Mouse (Mus musculus) left cerebral cortex, adult 9 months (tissue): ENCODE measurements around the gene Topaz1.

ENCODE experiments used
- DNase-seq, 2 experiments: peaks; one replicate each; pipeline ENCODE4 v3.0.0; 2022; ENCODE audit warnings: low spot score in 2 of 2

The Topaz1 gene

GRCm38 (mm10) chr9:122747060-122747459 is at the start of gene Topaz1:
Gene Topaz1 (plus strand): TSS chr9:122747346.
- no peak for DNase-seq

GRCm38 (mm10) chr9:122701817-122702216 is 45.3 kb upstream of the Topaz1 start:
- no peak for DNase-seq

GRCm38 (mm10) chr9:122713836-122714235 is 33.3 kb upstream of the Topaz1 start:
- DNase-seq: no peak

DNA sequence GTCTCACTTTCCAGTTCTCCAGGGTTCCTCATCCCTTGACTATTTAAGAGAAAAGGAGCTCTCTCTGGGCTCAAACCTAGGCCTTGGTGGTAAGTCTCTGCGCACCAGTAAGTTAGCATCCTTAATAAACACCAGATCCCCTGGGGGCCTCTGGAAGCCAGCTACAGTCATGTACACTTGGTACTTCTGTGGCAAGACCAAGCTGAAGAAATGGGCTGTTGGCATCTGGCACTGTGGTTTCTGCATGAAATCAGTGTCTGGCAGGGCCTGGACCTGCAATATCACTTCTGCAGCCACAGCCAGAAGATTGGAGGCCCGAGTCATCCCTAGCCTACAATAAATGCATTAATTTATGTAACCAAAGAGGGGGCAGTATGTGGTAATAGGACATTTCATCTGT is 32.1 kb upstream of the Topaz1 start:
- no peak for DNase-seq

DNA sequence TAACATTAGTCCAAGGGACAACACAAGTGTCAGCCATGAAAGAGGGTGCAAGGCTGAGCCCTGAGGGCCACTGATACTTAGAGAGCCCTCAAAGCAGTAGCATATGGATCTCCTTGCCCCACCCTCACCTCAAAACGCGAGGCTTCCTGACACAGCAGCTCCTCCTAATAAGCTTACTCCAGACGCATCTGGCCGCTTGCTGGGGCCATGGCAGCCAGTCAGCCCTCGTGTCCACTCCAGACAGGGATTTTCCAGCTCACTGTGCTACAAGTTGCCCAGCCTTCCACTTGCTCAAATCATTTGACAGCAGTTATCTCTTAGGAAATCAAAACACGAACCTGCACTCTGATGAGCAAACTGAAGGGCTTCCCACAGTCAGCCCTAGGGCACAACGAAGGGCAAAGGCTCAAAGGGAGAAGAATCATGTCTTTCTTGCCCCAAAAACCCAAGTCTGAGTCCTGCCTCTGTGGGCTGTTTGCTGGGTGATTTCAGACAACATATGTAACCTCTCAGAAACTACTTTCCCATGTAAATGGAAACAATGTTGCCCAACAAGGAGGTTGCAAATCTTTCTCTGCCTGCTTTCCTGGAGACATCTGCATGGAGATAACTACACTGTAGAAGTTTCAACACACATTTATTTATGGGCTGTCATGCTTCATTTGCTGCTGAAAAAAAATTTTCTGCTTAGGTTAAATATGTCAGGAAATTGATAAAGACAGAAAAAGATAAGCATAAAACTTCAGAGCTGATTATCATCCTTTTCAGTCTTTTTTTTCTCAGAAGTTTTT is 30.8 kb upstream of the Topaz1 start:
- DNase-seq: no peak

GRCm38 (mm10) chr9:122722296-122722695 is 24.9 kb upstream of the Topaz1 start:
- DNase-seq: no peak

DNA sequence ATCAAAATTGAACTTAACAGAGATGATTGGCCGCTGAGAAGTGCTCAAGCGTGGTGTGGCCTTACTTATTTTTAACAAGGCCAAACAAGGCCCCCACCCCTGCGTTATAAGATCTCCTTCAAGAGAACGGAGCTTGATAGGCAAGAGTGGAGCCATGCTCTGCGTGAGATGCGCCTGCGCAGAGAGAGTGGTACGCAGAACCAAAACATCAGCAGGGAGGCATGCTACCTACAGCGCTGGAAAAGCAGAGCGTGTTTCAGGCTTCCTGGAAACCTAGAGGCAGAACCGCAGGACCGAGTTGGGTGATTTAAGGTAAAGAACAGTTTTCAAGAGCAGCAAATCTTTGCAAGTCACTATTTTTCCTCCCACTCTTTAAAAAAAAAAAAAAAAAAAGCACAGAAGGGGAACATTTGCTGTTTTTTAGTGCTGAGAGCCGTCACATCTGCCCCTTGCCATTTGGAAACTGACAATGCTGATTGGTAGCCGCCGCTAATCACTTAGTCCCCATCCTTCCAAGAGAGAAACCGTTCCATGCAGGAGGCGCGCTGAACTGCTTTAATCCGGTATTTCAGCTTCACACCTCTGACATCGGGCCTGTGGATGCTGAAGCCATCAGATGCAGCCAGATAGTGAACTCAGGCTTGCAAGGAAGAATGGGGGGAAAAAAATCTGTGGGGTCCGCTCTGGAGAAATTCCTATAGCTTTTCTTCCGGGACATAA is 21.9 kb upstream of the Topaz1 start:
- peak in 1 of 2 experiments; percentile 13 for DNase-seq

DNA sequence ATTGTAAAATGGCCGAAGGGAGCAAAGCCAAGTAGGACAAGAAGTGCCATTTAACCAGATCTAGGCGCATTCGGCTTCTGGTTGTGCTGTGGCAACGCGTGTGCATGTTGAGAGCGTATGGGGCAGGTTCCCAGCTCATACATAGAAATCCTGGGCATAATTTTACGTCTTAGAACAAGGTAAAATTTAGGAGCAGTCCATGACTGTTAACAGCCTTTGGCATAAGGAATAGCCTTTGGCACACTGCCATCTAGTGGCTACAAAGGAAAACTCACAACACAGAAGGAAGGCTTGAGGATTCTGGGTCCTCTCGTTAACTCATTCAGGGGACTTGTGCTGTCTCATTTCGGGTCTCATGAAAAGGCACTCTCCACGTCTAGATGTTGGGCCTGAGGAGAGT is 17.6 kb upstream of the Topaz1 start:
- peak; percentile 30 to 65 for DNase-seq

DNA sequence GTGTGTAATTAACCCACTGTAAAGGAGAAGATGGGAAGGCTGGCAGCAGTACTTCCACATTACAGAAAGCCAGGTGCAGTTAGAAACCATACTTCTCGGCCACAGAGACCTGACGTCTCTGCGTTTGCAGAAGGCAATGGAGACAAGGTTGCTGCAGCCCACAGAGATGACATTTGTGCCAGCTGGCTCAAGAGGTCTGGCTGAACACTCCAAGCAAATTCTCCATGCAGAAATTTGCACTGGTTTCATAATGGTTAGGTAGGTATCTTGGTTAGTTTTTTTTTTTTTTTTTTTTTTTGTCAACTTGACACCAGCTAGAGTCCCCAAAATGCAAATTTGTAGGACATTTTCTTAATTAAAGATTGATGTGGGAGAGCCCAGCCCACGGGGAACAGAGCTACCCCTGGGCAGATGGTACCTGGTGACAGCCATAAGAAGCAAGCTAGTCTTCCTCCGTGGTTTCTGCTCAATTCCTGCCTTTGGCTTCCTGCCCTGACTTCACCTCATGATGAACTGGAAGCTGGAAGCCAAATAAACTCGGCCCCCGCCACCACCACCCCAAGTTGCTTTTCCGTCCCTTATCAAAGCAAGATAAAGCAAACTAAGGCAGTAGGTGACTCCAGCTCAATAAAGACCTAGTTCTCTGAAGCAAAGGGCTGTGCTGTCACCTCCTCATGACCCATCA is 14.9 kb upstream of the Topaz1 start:
- DNase-seq: no peak

DNA sequence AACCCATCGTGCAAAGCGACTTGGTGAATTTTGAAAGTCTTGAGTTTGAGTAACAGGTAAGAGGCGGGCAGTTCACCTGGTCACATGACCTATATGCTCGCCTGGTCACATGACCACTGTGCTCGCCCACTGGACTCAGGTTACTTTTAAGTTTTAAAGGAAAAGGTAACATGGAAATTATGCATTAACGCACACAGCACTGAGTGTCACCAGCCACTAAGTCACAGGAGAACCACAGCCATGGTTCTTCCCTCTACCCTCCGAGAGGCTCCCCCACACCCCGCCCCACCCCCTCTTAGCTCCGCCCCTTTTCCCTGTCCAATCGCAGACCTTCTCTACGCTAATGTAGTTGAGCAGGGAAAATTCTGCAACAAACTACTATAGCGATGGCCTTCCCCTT is 13.9 kb upstream of the Topaz1 start:
- no peak for DNase-seq

DNA sequence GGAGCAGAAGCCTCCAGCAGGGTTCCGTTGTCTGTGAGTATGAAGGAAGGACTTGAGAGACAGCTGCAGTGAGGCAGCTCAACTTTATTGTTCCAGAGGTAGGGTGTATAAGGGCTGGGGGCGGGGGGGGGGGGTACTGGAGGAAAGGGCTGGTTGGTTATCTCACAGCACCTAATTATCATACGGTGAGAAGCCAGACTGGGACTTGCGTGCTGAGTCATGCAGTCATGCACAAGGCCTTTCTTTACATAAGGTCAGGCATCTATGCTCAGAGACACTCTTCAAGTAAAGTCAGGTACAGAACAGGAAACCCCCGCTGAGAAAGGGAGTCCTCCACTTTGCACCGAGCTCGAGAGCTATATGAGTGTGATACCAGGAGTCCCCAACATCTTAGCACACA is 12.2 kb upstream of the Topaz1 start:
- DNase-seq: no peak

DNA sequence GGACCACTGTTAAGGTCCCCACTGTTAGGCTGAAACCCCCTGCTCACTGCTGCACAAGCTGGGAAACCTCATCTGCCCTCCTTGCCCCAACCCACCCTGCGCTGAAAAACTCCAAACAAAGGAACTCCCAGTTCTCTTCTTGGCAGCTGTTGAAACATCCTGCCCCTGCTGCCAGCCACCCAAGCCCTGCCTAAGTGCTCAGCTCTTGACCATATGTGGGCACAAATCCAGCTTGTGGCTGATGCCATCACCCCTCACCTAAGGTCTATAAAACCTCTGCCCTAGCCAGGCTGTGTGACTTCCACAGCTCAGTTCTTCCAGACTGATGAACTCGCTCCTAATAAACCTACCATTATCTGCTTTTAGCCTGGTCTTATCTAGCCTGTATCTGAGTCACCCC is 11.1 kb upstream of the Topaz1 start:
- DNase-seq: no peak

GRCm38 (mm10) chr9:122736742-122737141 is 10.4 kb upstream of the Topaz1 start:
- peak in 1 of 2 experiments; percentile 48 for DNase-seq

DNA sequence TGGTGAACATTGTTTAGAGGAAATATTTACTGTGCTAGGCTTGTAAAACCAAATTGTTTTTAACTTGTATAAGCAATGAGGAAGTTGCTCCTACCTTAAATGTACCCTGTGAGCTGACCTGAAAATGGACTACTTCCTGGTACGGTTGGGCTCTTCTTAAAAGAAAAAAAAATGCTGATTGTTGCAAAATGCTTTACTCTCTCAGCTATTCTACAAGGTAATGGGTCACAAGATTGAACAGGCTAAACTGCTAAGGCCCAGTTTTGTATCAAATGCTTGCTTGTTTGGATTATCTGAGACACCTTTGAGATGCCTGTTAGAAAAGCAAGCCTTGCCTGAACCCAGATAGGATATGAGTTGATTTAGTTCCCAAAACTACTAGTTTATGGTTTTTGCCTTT is 1.3 kb upstream of the Topaz1 start:
- no peak for DNase-seq

DNA sequence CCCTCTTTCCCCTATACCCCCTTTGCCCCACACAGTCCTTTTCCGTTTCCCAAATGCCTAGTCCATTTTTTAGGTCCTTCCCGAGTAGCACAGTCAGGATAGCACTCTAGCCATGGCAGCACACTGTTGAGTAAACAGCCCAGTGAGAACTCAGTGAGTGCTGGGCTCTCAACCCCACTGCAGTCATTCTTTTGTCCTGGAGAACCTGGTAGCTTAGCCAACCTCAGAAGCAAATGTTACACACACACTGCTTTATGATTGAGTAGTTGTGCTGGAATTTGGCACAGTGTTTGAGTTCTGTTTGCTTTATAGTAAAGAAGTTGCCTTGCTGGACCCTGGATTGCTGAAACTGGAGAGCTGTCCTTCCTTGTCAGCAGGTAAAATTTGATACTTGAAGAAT is 10.5 kb downstream of the Topaz1 start:
- DNase-seq: no peak

GRCm38 (mm10) chr9:122760111-122760510 is 13.0 kb downstream of the Topaz1 start:
- DNase-seq: peak in 1 of 2 experiments; percentile 15

- DNase-seq: no peak
Measured at GRCm38 (mm10) chr9:122785231-122785630, 38.1 kb downstream of the Topaz1 start.

DNA sequence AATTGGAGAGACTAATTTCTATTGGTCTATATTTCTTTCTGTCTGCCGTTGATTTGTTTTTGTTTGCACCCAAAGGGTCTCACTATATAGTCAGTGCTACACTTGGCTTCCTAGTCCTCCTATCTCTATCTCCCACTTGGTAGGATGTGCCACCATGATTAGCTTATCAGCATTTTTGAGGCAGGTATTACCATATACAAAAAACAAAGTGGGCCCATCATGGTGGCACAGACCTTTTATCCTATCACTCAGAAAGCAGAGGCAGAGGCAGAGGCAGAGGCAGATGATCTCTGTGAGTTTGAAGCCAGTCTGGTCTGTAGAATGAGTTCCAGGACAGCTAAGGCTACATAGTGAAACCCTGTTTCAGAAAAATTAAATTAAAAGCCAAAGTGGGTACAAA is 39.4 kb downstream of the Topaz1 start:
- no peak for DNase-seq

- peak; percentile 76 to 89 for DNase-seq
Measured at GRCm38 (mm10) chr9:122805053-122805844, 58.1 kb downstream of the Topaz1 start, which contains the start of gene Tcaim. Gene Tcaim (plus strand): TSS chr9:122805539.

DNA sequence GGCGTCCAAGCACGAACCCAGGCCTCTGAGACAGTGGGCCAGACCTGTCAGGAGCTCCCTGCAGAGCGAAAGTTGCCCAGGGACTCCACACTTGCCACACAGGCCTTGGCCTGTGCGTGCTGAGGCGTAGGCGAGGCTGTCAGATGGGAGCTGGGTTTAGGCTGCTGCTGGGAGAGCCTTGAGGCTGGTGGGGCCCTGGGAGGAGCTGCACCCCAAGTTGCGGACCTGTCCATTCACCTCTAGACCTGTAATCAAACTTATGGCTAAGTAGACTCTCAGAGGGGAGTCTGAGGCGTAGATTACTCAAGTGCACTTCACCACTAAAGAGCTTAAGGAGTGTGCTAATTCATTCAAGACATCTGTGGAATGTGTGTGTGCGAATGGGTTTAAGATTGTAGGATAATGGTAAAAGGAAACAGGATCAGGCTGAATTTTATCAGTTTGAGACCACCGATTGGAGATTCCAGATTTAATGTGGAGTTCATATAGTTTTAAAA is 58.7 kb downstream of the Topaz1 start:
- no peak for DNase-seq

GRCm38 (mm10) chr9:122807186-122807585 is 60.0 kb downstream of the Topaz1 start:
- DNase-seq: no peak

DNA sequence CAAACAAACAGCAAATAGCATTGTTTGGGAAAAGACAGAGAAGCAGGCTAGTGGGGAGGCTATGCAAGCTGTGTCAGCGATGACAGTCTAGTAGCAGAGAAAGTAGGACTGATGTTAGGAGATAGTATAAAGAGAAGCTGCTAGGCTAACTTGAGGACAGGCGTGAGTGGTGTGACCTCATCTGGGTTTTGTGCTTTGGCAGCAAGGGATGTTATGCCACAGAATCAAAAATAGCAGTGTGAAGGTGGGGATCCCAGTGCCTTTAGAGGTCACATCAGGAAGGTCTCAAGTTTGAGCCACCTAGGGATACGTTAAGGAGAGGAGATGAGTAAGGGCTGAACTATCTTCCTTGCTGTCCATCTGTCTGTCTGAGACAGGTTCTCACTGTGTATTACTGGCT is 63.1 kb downstream of the Topaz1 start:
- no peak for DNase-seq
